Mouse (Mus musculus) G1E (cell line): ENCODE measurements around the gene Rpp38. TPM values are rescaled to one million over a fixed set of nuclear protein-coding genes. Genes with fewer than 3 reads are reported as not detected.

Experiments used
- ATAC-seq: 2 replicates; pipeline ENCODE4 v1.8.0; 2016; ENCODE audit warnings: mild to moderate bottlenecking; ENCODE audit not compliant: insufficient number of reproducible peaks, poor library complexity, low FRiP score, severe bottlenecking; ENCODE audit errors: extremely low read depth
- DNase-seq: peaks from one replicate; pipeline ENCODE4 v3.0.0; 2012; ENCODE audit warnings: low spot score
- H3K27me3 ChIP-seq: 2 replicates; pipeline ENCODE4 v1.6.1; 2012; ENCODE audit warnings: mild to moderate bottlenecking, low read length, inconsistent platforms; ENCODE audit not compliant: insufficient read depth
- H3K36me3 ChIP-seq: replicated peaks from 2 replicates; pipeline ENCODE3; 2012; ENCODE audit warnings: mild to moderate bottlenecking, inconsistent platforms
- H3K4me1 ChIP-seq: 2 replicates; pipeline ENCODE4 v1.6.1; 2012; ENCODE audit warnings: low read depth, low read length, inconsistent platforms, mixed read lengths; ENCODE audit not compliant: insufficient read depth
- H3K4me3 ChIP-seq: 2 replicates; pipeline ENCODE4 v1.5.1; 2012; ENCODE audit warnings: low read depth, mild to moderate bottlenecking, inconsistent platforms, low read length, moderate library complexity, mixed read lengths
- H3K9me3 ChIP-seq: replicated peaks from 2 replicates; pipeline ENCODE4 v1.6.1; 2012; ENCODE audit warnings: inconsistent platforms
- CTCF ChIP-seq: IDR thresholded peaks from 2 replicates; pipeline ENCODE4 v1.5.1; 2012; ENCODE audit warnings: low read depth, low read length, inconsistent platforms, mixed read lengths
- GATA1 ChIP-seq: IDR thresholded peaks from 2 replicates; pipeline ENCODE4 v1.6.1; 2012; ENCODE audit warnings: borderline replicate concordance, low read length, inconsistent platforms, mixed read lengths
- GATA2 ChIP-seq: IDR thresholded peaks from 2 replicates; pipeline ENCODE4 v1.6.1; 2012; ENCODE audit warnings: low read depth, low read length, inconsistent platforms, borderline replicate concordance
- POLR2AphosphoS5 ChIP-seq: IDR thresholded peaks from 2 replicates; pipeline ENCODE4 v1.6.1; 2012; ENCODE audit warnings: low read depth, low read length, inconsistent platforms; ENCODE audit not compliant: insufficient replicate concordance
- TAL1 ChIP-seq: conservative IDR thresholded peaks from 2 replicates; pipeline ENCODE4 v1.6.1; 2012; ENCODE audit warnings: low read depth, low read length, inconsistent platforms, mixed read lengths
- polyA plus RNA-seq: library from polyadenylated mRNA; stranded (reverse); fragments of >175 nt; gene quantifications from 2 replicates; pipeline ENCODE4 v1.2.3, GENCODE M21; 2012
- total RNA-seq, 2 experiments: library from RNA; stranded (forward) in 1 of 2; stranded (reverse) in 1 of 2; fragments of 200-1000 nt in 1 of 2; fragments of >200 nt in 1 of 2; fragmentation: Nextera tagmentation in 1 of 2; gene quantifications; 2 replicates each; pipeline ENCODE4 v1.2.3; 2014 to 2017

The Rpp38 gene
- total and polyA plus RNA-seq, 3 experiments: 2.6 to 50.0 (median 22.9) TPM

DNA sequence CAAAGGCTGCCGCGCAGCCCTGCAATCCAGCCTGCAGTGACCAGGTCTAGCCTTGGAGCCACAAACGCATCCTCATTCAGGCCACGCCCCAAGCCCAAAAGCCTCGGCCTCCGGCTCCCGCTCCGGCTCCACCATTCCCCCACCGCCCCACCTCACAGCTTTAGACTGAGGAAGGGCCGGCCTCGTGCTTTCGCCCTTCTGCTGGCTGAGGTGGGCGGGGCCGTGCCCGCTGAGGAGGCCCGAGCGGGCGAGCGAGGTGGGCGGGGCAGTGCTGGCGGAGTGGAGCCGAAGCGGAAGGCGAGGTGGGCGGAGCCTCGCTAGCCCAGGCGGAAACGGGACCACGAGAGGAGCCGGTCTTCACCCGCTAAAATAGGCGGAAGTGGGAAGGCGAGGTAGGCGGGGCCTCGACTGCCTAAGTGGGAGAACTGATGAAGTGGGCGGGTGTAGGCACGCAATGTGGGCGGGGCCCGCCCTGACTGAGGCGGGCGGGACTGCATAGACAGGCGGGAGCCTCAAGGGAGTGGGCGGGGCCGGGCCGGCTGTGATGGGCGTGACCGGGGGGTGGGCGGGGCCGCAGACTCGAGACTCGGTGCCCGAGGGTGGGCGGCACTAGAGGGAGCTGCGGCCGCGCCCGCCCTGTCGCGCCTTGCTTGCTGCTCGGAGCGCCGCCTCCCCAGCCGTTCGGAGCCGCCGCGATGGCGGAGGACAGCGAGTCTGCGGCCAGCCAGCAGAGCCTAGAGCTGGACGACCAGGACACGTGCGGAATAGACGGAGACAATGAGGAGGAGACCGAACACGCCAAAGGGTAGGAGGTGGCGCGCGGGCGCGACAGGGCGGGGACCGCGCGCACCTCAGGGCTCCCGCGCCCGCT, 48.6 kb downstream of the Rpp38 start, which contains the start of gene Nmt2:
Gene Nmt2 (plus strand): TSS at position 611 of the 871 bp plus-strand sequence.
- H3K36me3 ChIP-seq: peaks cover 2% of the 10 kb centered on the region
- DNase-seq (peak; percentile 90), ATAC-seq (peak; percentile 93)
- TF ChIP-seq TAL1: no peak
- peaks cover 9% of the 10 kb centered on the region; the same call in 1 of the 2 replicates for H3K27me3 ChIP-seq
- peak within 1 kb of the TSS; percentile 93 for H3K4me3 ChIP-seq
- H3K9me3 ChIP-seq: no peaks in the 10 kb centered on the region
- H3K4me1 ChIP-seq: peaks cover 27% of the 10 kb centered on the region

DNA sequence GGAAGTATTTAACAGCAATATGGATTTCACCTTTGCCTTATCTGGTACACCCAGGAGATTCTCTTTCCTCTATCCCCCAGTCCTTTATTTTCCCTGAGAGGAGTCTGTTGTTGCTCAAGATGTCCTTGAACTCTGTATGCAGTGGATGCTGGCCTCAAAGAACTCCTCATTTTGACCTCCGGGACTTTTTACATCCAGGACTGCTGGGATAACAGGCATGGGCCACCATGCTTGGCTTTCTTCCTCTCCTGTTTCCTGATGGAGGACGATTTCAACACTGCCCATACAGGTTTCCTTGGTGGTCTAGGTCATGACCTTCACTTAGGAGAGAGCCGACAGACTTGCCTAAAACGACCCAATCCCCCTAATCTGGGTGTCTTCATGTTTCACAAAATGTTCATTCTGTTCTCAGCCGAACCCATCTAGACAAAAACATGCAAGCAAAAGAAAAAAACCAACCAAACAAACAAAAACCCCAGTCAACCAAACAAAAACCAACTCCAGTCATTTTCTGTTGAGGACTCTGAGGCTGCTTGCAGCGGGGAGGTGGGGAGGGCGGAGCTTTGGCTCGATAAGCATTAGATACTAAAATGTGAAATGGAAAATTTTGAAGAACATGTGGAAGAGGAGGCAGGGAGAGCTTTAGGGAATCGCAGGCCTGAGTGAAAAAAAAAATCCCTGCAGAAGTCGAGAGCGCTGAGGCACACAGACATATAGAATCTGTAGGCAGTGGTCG, 49.4 kb downstream of the Rpp38 start:
- DNase-seq: peak; percentile 19
- peaks cover 27% of the 10 kb centered on the region for H3K4me1 ChIP-seq
- H3K27me3 ChIP-seq: peaks cover 9% of the 10 kb centered on the region; the same call in 1 of the 2 replicates
- peaks cover 2% of the 10 kb centered on the region for H3K36me3 ChIP-seq
- no peaks in the 10 kb centered on the region for H3K9me3 ChIP-seq
- no peak for TF ChIP-seq POLR2AphosphoS5
- TF ChIP-seq GATA1: no peak
- TF ChIP-seq GATA2: no peak
- no peak for TF ChIP-seq TAL1
- TF ChIP-seq CTCF: no peak
- peak; percentile 12; the same call in 1 of the 2 replicates for ATAC-seq
- H3K4me3 ChIP-seq: peak overlapping the region; percentile 93

DNA sequence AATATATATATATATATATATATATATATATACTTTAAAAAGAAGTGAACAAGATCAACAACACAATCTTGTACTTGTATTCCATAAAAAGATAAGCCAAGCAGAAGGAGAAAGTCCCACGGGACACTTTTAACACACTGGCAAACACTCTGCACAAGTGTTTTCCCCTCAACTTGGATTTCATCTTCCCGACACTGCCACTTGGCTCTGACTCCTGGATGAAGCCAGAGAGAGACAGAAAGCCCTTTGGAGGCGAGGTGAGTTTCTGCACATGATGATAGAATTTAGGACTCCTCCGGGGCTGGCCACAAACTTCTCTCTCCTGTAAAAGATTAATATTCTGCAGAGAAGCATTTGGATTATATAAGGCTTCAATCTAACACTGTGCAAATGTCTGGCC, 51.1 kb downstream of the Rpp38 start:
- Histone ChIP-seq H3K27me3 (peaks cover 12% of the 10 kb centered on the region; the same call in 1 of the 2 replicates), H3K4me3 (no peak overlapping the region), H3K36me3 (no peaks in the 10 kb centered on the region), H3K9me3 (no peaks in the 10 kb centered on the region), H3K4me1 (peaks cover 27% of the 10 kb centered on the region)
- DNase-seq (no peak), ATAC-seq (no peak)
- TF ChIP-seq TAL1 (no peak), CTCF (no peak), GATA1 (no peak), POLR2AphosphoS5 (no peak), GATA2 (no peak)

Other genes with a start within 250 kb of the Rpp38 start
- gene Fam171a1, start 218.4 kb downstream of the Rpp38 start, total RNA-seq (2014; fragmentation: Nextera tagmentation): not detected in 2 replicates
- 0.11 TPM in 1 of 2 replicates, not detected in the other for gene Fam171a1, start 218.4 kb downstream of the Rpp38 start, total RNA-seq (2017)
- not detected in 2 replicates for gene Fam171a1, start 218.4 kb downstream of the Rpp38 start, polyA plus RNA-seq
- gene Nmt2, start 48.4 kb downstream of the Rpp38 start, total RNA-seq (2014; fragmentation: Nextera tagmentation): 24.6 and 25.3 TPM in 2 replicates
- gene Nmt2, start 48.4 kb downstream of the Rpp38 start, total RNA-seq (2017): 34.9 and 39.8 TPM in 2 replicates
- 9.4 and 10.5 TPM in 2 replicates for gene Nmt2, start 48.4 kb downstream of the Rpp38 start, polyA plus RNA-seq
- not detected in 2 replicates for gene Acbd7, start 3.5 kb upstream of the Rpp38 start, total RNA-seq (2014; fragmentation: Nextera tagmentation)
- gene Acbd7, start 3.5 kb upstream of the Rpp38 start, total RNA-seq (2017): 0.33 and 0.87 TPM in 2 replicates
- not detected in 2 replicates for gene Acbd7, start 3.5 kb upstream of the Rpp38 start, polyA plus RNA-seq
- gene Olah, start 64.6 kb upstream of the Rpp38 start, total RNA-seq (2014; fragmentation: Nextera tagmentation): not detected in 2 replicates
- gene Olah, start 64.6 kb upstream of the Rpp38 start, total RNA-seq (2017): 0.06 and 0.27 TPM in 2 replicates
- gene Olah, start 64.6 kb upstream of the Rpp38 start, polyA plus RNA-seq: not detected in 2 replicates
- gene Meig1, start 90.0 kb upstream of the Rpp38 start, total RNA-seq (2014; fragmentation: Nextera tagmentation): not detected in 2 replicates
- not detected in 2 replicates for gene Meig1, start 90.0 kb upstream of the Rpp38 start, total RNA-seq (2017)
- gene Meig1, start 90.0 kb upstream of the Rpp38 start, polyA plus RNA-seq: not detected in 2 replicates
- 53.8 and 55.7 TPM in 2 replicates for gene Dclre1c, start 91.5 kb upstream of the Rpp38 start, total RNA-seq (2014; fragmentation: Nextera tagmentation)
- gene Dclre1c, start 91.5 kb upstream of the Rpp38 start, total RNA-seq (2017): 14.4 and 16.8 TPM in 2 replicates
- gene Dclre1c, start 91.5 kb upstream of the Rpp38 start, polyA plus RNA-seq: 0.90 and 1.6 TPM in 2 replicates
- 25.7 and 31.6 TPM in 2 replicates for gene Suv39h2, start 142.4 kb upstream of the Rpp38 start, total RNA-seq (2014; fragmentation: Nextera tagmentation)
- gene Suv39h2, start 142.4 kb upstream of the Rpp38 start, total RNA-seq (2017): 13.9 and 19.1 TPM in 2 replicates
- gene Suv39h2, start 142.4 kb upstream of the Rpp38 start, polyA plus RNA-seq: 6.2 and 7.6 TPM in 2 replicates
- gene Gm45902, start 180.1 kb upstream of the Rpp38 start, total RNA-seq (2014; fragmentation: Nextera tagmentation): 9.4 and 9.6 TPM in 2 replicates
- 13.6 and 14.4 TPM in 2 replicates for gene Gm45902, start 180.1 kb upstream of the Rpp38 start, total RNA-seq (2017)
- gene Gm45902, start 180.1 kb upstream of the Rpp38 start, polyA plus RNA-seq: 2.0 and 2.5 TPM in 2 replicates
- gene Hspa14, start 180.2 kb upstream of the Rpp38 start, total RNA-seq (2014; fragmentation: Nextera tagmentation): 76.4 TPM in 2 replicates
- gene Hspa14, start 180.2 kb upstream of the Rpp38 start, total RNA-seq (2017): 212 and 220 TPM in 2 replicates
- 7.4 and 10.6 TPM in 2 replicates for gene Hspa14, start 180.2 kb upstream of the Rpp38 start, polyA plus RNA-seq
- gene Cdnf, start 180.4 kb upstream of the Rpp38 start, total RNA-seq (2014; fragmentation: Nextera tagmentation): 1.3 and 1.6 TPM in 2 replicates
- gene Cdnf, start 180.4 kb upstream of the Rpp38 start, total RNA-seq (2017): 0.29 and 0.49 TPM in 2 replicates
- 0.07 and 0.17 TPM in 2 replicates for gene Cdnf, start 180.4 kb upstream of the Rpp38 start, polyA plus RNA-seq
- gene Fam107b, start 237.8 kb upstream of the Rpp38 start, total RNA-seq (2014; fragmentation: Nextera tagmentation): 6.1 and 19.4 TPM in 2 replicates
- 25.4 and 34.1 TPM in 2 replicates for gene Fam107b, start 237.8 kb upstream of the Rpp38 start, total RNA-seq (2017)
- gene Fam107b, start 237.8 kb upstream of the Rpp38 start, polyA plus RNA-seq: 1.2 and 3.6 TPM in 2 replicates